Mouse (Mus musculus): ENCODE data around the gene Vgll1.

The Vgll1 gene

GRCm38 (mm10) chrX:57087806-57088205 lies at the start of gene Vgll1:
TSS of gene Vgll1 (plus strand) at chrX:57088106.
- DNase-seq (ENCODE audit: low spot score), result no peak

DNA sequence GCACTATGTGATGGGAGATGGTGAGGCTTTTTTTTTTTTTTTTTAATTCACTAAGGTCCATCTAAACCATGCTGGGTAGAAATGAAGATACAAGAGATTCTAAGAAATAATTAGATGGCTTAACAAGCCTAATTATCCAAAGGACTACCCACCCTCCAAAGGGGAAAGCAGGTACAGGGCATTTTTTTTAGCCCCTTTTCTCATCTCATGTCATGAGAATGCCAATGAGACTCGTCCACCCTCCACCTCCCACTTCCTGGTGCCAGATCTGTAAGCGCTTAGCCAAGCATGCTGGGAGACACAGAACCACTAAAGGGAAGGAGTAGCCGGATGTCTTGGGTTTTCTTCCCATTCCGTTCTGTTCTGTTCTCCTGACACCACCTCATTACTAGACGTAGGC lies 45.1 kb upstream of the Vgll1 start, which contains the start of gene Brs3:
Gene Brs3, plus strand, starts transcription at position 301 of the 400 bp plus-strand sequence.
- no peak for DNase-seq (ENCODE audit: low spot score)

DNA sequence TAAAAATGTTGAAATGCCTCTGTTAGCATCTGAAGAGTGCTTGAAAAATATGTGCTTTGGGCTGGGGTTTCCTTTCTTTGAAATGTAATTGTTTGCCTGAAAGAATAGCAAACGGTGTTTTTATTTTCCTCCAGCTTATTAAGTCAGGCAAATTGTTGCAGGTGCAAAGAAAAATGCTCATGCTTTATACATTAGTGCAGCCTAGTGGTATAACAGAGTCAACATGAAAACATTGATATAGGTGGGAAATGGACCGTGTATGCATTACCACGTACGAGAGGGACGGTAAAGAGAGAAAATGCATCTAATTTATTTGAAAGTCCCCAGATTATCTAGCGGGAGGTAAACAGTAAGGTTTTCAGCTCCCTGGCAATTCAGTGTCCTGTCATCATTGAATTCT lies 44.0 kb upstream of the Vgll1 start:
- DNase-seq (ENCODE audit: low spot score), result no peak

DNA sequence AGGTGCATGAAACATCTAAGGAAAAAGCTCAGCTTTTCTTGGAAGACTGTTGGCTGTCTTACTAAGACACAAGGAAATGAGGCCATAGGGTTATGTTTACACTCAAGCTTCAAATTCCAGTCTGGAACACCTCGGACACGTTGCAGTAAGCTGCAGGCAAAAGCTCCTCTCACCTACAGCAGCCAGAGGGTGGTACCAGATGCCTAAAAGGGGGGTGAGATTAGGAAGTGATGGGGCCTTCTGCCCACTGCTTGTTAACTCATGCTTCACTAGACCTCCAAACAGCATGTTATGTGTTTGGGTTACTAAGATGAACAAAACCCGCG lies 35.1 kb upstream of the Vgll1 start:
- DNase-seq (ENCODE audit: low spot score), result no peak

DNA sequence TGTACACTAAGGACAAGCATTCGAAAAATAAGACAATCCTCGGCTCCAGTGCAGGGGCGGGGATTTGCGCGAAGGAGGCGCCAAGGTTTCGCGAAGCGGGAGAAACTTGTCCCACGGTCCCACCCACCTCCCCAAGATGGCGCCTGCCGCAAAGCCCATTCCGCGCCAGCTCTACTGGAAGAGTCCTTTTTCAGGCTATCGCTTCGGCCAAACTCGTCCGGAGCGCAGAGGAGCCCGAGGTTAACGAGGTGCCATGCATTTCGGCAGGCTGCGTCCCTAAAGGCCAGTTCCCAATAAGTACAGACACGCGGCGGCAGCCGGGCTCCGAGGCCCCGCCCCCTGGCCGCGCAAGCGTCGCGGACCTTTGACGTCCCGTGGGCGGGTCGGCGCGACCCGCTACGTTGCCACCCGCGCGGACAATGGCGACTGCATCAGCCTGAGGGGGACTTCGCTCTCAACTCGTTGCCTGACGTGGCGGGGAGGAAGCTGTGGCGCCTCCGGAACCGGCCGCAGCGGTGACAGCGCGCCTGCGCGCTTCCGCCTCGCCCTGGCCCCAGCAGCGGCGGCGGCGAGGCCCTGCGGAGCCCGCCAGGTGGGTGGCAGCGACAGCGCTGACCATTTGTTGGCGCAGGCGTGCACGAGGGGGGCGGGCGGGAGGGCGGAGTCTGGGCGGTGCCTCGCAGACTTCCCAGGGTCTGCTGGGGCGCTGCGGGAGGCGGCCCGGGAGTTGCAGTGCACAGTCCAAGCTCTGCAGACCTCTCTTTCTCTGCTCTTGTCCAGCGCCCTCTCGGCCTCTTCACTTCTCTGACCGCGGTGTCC lies 34.5 kb upstream of the Vgll1 start, which contains the start of gene Htatsf1:
Gene Htatsf1, plus strand, starts transcription at position 410 of the 819 bp plus-strand sequence.
- DNase-seq (ENCODE audit: low spot score), result peak; percentile 68

DNA sequence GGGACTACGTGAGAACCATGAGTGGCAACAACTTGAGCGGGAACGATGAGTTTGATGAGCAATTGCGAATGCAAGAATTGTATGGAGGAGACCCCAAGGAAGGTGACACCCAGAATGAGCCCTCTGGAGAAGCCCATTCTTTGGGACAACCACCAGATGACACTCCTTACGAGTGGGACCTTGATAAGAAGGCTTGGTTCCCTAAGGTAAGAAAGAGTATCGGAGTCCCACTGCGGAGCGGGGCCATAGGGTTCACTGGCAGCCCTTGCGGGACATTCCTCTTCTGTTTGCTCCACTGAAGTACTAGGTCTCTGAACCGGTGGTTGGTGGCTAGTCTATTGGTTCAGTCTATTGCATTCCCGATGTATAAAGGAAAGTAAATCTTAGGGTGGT lies 33.9 kb upstream of the Vgll1 start:
- DNase-seq (ENCODE audit: low spot score), result no peak

GRCm38 (mm10) chrX:57081496-57081895 lies 6.4 kb upstream of the Vgll1 start:
- no peak for DNase-seq (ENCODE audit: low spot score)

GRCm38 (mm10) chrX:57103415-57103814 lies 15.5 kb downstream of the Vgll1 start:
- DNase-seq (ENCODE audit: low spot score), result no peak

DNA sequence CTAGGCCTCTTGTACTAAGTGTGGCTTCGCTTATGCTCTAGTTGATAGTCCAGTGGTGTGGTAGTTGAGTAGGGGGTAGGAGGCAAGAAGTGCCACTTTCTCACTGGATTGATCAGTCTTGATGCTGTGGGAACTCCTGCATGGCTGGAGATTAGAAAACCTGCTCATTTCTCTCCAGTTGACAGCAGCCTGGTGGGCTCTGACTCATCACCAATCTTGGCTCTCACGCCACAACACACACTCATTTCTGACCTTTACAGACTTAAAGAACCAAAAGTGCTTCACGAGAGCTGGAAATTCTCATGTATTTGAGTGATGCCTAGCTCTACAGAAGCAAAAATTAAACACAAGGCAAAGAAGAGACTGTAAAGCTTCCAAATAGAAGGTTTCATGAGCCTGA lies 19.1 kb downstream of the Vgll1 start:
- no peak for DNase-seq (ENCODE audit: low spot score)

DNA sequence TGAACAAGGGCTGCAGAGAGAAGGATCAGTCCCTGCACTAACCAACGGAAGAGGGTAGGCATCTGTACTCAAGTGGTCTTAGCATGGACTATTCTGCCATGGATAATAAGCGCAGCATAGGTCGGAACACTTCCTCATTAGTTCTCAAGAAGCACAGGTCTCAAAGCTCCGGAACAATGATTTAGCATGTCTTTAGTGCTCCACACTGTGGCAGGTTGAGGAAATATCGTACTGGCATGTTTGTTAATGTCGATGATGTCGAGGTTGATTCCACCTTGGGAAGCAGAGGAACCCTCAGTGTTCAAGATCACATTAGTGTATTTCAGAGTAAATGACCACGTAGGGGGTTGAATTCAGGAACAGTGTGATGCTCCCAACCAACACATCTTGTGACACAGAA lies 30.2 kb downstream of the Vgll1 start:
- no peak for DNase-seq (ENCODE audit: low spot score)

- DNase-seq (ENCODE audit: low spot score), result no peak
Measured at GRCm38 (mm10) chrX:57120768-57121167, 32.9 kb downstream of the Vgll1 start.

- no peak for DNase-seq (ENCODE audit: low spot score)
Measured at GRCm38 (mm10) chrX:57130633-57131032, 42.7 kb downstream of the Vgll1 start.

- DNase-seq (ENCODE audit: low spot score), result no peak
Measured at GRCm38 (mm10) chrX:57137627-57138026, 49.7 kb downstream of the Vgll1 start.

DNA sequence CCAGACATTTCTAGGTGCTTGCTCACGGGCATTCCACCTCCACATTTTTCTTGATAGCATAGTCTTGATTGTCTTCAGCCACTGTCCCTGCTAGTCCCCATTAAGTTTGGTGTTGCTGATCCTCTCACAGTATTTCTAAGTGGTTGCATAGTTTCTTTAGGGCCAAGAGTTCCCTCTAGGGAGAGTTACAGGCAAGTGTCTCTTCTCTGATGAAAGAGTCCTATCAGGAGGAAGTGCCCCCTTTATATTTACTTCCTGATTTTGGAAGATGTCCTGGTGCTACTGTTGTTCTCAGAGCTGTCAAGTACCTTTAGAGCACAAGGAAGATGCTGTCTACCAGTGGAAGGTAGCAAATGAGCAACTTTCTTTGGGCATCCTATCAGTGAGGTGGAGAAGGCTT lies 65.6 kb downstream of the Vgll1 start:
- DNase-seq (ENCODE audit: low spot score), result no peak
